Mouse (Mus musculus): ENCODE measurements around the gene Zfp606. TPM values are rescaled to one million over a fixed set of nuclear protein-coding genes. Genes with fewer than 3 reads are reported as not detected.

The Zfp606 gene
- total RNA-seq (2023) = 2.2 and 2.3 TPM in 2 replicates

GRCm38 (mm10) chr7:12478158-12479008, at the start of gene Zfp606:
Gene Zfp606 (plus strand): TSS chr7:12478293.

GRCm38 (mm10) chr7:12512217-12512616, 34.1 kb downstream of the Zfp606 start, which contains the start of gene 2900092C05Rik:
Gene 2900092C05Rik (plus strand): TSS chr7:12512517.

Other genes starting within 250 kb of the Zfp606 start
- gene Vmn1r81, start 210.0 kb upstream of the Zfp606 start, total RNA-seq (2023) = not detected in 2 replicates
- not detected in 2 replicates for gene Vmn1r82, start 177.9 kb upstream of the Zfp606 start, total RNA-seq (2023)
- 0.23 and 0.82 TPM in 2 replicates for gene Vmn1r83, start 148.8 kb upstream of the Zfp606 start, total RNA-seq (2023)
- not detected in 2 replicates for gene Vmn1r84, start 109.0 kb upstream of the Zfp606 start, total RNA-seq (2023)
- not detected in 2 replicates for gene Zfp551, start 55.5 kb upstream of the Zfp606 start, total RNA-seq (2023)
- gene 2900092C05Rik, start 34.2 kb downstream of the Zfp606 start, total RNA-seq (2023) = not detected in 2 replicates
- gene Vmn2r53, start 130.5 kb downstream of the Zfp606 start, total RNA-seq (2023) = 0.06 TPM in 1 of 2 replicates, not detected in the other
- not detected in 2 replicates for gene Vmn2r54, start 162.0 kb downstream of the Zfp606 start, total RNA-seq (2023)
- not detected in 2 replicates for gene Vmn2r55, start 206.7 kb downstream of the Zfp606 start, total RNA-seq (2023)